Mouse (Mus musculus) kidney, embryonic 14.5 days (tissue): Measurements from ENCODE around the gene Lifr. TPM values are rescaled to one million over a fixed set of nuclear protein-coding genes. Genes with fewer than 3 reads are reported as not detected.

Experiments
- ATAC-seq: fragments of 200-750 bp; cut with Nextera tagmentation; 2 replicates; pipeline ENCODE4 v1.8.0; 2017; ENCODE audit warnings: moderate number of reproducible peaks, mild to moderate bottlenecking, moderate TSS enrichment, moderate library complexity; ENCODE audit not compliant: low FRiP score, low TSS enrichment
- H3K27ac ChIP-seq: fragments of 300-500 bp; sonication (generic); 2 replicates; pipeline ENCODE4 v1.5.1; 2014; ENCODE audit warnings: low read depth, mild to moderate bottlenecking, low read length, moderate library complexity, mixed read lengths
- H3K27me3 ChIP-seq: fragments of 300-500 bp; sonication (generic); 2 replicates; pipeline ENCODE4 v1.6.1; 2014; ENCODE audit warnings: mild to moderate bottlenecking, low read length; ENCODE audit not compliant: control insufficient read depth, insufficient read depth
- H3K36me3 ChIP-seq: fragments of 300-500 bp; sonication (generic); 2 replicates; pipeline ENCODE4 v1.6.1; 2014; ENCODE audit warnings: low read length, mixed read lengths; ENCODE audit not compliant: control insufficient read depth, insufficient read depth
- H3K4me1 ChIP-seq: fragments of 300-500 bp; sonication (generic); 2 replicates; pipeline ENCODE4 v1.6.1; 2014; ENCODE audit warnings: low read length, mixed read lengths; ENCODE audit not compliant: control insufficient read depth, insufficient read depth
- H3K4me2 ChIP-seq: fragments of 300-500 bp; sonication (generic); replicated peaks from 2 replicates; pipeline ENCODE4 v1.6.1; 2014; ENCODE audit warnings: low read depth, mild to moderate bottlenecking, low read length
- H3K4me3 ChIP-seq: fragments of 300-500 bp; sonication (generic); 2 replicates; pipeline ENCODE4 v1.5.1; 2014; ENCODE audit warnings: mild to moderate bottlenecking, low read length
- H3K9ac ChIP-seq: fragments of 300-500 bp; sonication (generic); 2 replicates; pipeline ENCODE4 v1.6.1; 2014; ENCODE audit warnings: low read depth, mild to moderate bottlenecking, low read length, moderate library complexity
- H3K9me3 ChIP-seq: fragments of 300-500 bp; sonication (generic); 2 replicates; pipeline ENCODE4 v1.6.1; 2016; ENCODE audit warnings: low read length; ENCODE audit not compliant: control insufficient read depth
- WGBS: fragments of 180-500 bp; shearing (Covaris S2); extraction: QIAGEN DNeasy Blood & Tissue Kit; methylation state at CpG from one replicate; pipeline ENCODE4 v1.1.7; 2014; 5-methylcytosine and 5-hydroxymethylcytosine counted together
- polyA plus RNA-seq: library from polyadenylated mRNA; unstranded; fragments of >200 nt; fragmentation: Nextera tagmentation; extraction: Ambion mirVana; gene quantifications from 2 replicates; pipeline ENCODE4 v1.2.1, GENCODE M21; 2014

The Lifr gene
- polyA plus RNA-seq, 1 experiment from 2014 or later = 33.5 TPM

GRCm38 (mm10) chr15:7194147-7194720 is 103.8 kb downstream of the Lifr start:
- no peak overlapping the region for H3K4me2 ChIP-seq

GRCm38 (mm10) chr15:7194748-7195221 is 104.4 kb downstream of the Lifr start:
- ATAC-seq = no peak
- no peaks in the 10 kb centered on the region for H3K9me3 ChIP-seq
- peaks cover 6% of the 10 kb centered on the region; the same call in 1 of the 2 replicates for H3K36me3 ChIP-seq
- H3K27me3 ChIP-seq = no peaks in the 10 kb centered on the region
- H3K9ac ChIP-seq = no peak overlapping the region
- no peaks in the 10 kb centered on the region for H3K4me1 ChIP-seq
- H3K4me2 ChIP-seq = no peak overlapping the region
- H3K4me3 ChIP-seq = no peak overlapping the region
- no peak overlapping the region for H3K27ac ChIP-seq
- 77% methylated on average over 6 of the region's 6 CpGs for whole genome bisulfite sequencing

More at GRCm38 (mm10) chr15:7194147-7194720, 103.8 kb downstream of the Lifr start:
- peaks cover 11% of the 10 kb centered on the region; the same call in 1 of the 2 replicates for H3K36me3 ChIP-seq
- H3K4me1 ChIP-seq = no peaks in the 10 kb centered on the region
- ATAC-seq = no peak
- H3K27ac ChIP-seq = no peak overlapping the region
- H3K4me3 ChIP-seq = no peak overlapping the region
- H3K9ac ChIP-seq = no peak overlapping the region
- WGBS = 41% methylated on average over 13 of the region's 13 CpGs
- H3K9me3 ChIP-seq = no peaks in the 10 kb centered on the region
- H3K27me3 ChIP-seq = no peaks in the 10 kb centered on the region

GRCm38 (mm10) chr15:7197652-7198445 is 107.4 kb downstream of the Lifr start:
- Histone ChIP-seq H3K36me3 (no peaks in the 10 kb centered on the region), H3K4me3 (no peak overlapping the region), H3K4me2 (no peak overlapping the region), H3K4me1 (peaks cover 10% of the 10 kb centered on the region; the same call in 1 of the 2 replicates), H3K27me3 (no peaks in the 10 kb centered on the region), H3K9ac (no peak overlapping the region), H3K9me3 (no peaks in the 10 kb centered on the region), H3K27ac (no peak overlapping the region)
- 79% methylated on average over 3 of the region's 3 CpGs for WGBS
- no peak for ATAC-seq

GRCm38 (mm10) chr15:7198816-7199215 is 108.4 kb downstream of the Lifr start:
- Histone ChIP-seq H3K27me3 (no peaks in the 10 kb centered on the region), H3K9me3 (no peaks in the 10 kb centered on the region), H3K4me2 (no peak overlapping the region), H3K36me3 (no peaks in the 10 kb centered on the region), H3K27ac (no peak overlapping the region), H3K4me3 (no peak overlapping the region), H3K4me1 (peaks cover 17% of the 10 kb centered on the region; the same call in 1 of the 2 replicates), H3K9ac (no peak overlapping the region)
- 0 out of 2 replicates have a peak, but pooled peaks have one; percentile 32 for ATAC-seq
- whole genome bisulfite sequencing = 53% methylated on average over 2 of the region's 2 CpGs

- Histone ChIP-seq H3K9ac (no peak overlapping the region), H3K27me3 (no peaks in the 10 kb centered on the region), H3K36me3 (no peaks in the 10 kb centered on the region), H3K9me3 (no peaks in the 10 kb centered on the region), H3K4me1 (peaks cover 24% of the 10 kb centered on the region; the same call in 1 of the 2 replicates), H3K4me2 (no peak overlapping the region), H3K4me3 (no peak overlapping the region), H3K27ac (no peak overlapping the region)
- WGBS = 69% methylated on average over 6 of the region's 6 CpGs
- ATAC-seq = no peak
Measured at GRCm38 (mm10) chr15:7200286-7200685, 109.9 kb downstream of the Lifr start.

GRCm38 (mm10) chr15:7201421-7202380 is 111.3 kb downstream of the Lifr start:
- H3K27me3 ChIP-seq = no peaks in the 10 kb centered on the region
- no peak overlapping the region for H3K9ac ChIP-seq
- peaks cover 24% of the 10 kb centered on the region; the same call in 1 of the 2 replicates for H3K4me1 ChIP-seq
- no peak overlapping the region for H3K4me3 ChIP-seq
- H3K4me2 ChIP-seq = no peak overlapping the region
- H3K36me3 ChIP-seq = no peaks in the 10 kb centered on the region
- no peaks in the 10 kb centered on the region for H3K9me3 ChIP-seq
- ATAC-seq = no peak
- 63% methylated on average over 9 of the region's 9 CpGs for WGBS
- no peak overlapping the region for H3K27ac ChIP-seq

- no peak overlapping the region for H3K27ac ChIP-seq
- H3K4me3 ChIP-seq = no peak overlapping the region
- WGBS = 93% methylated on average over 5 of the region's 5 CpGs
- no peaks in the 10 kb centered on the region for H3K27me3 ChIP-seq
- H3K4me2 ChIP-seq = no peak overlapping the region
- no peak for ATAC-seq
- H3K9ac ChIP-seq = no peak overlapping the region
- H3K9me3 ChIP-seq = no peaks in the 10 kb centered on the region
- H3K36me3 ChIP-seq = no peaks in the 10 kb centered on the region
- peaks cover 24% of the 10 kb centered on the region; the same call in 1 of the 2 replicates for H3K4me1 ChIP-seq
Measured at GRCm38 (mm10) chr15:7202981-7203380, 112.6 kb downstream of the Lifr start.

GRCm38 (mm10) chr15:7203606-7204330 is 113.4 kb downstream of the Lifr start:
- H3K4me3 ChIP-seq = no peak overlapping the region
- no peak overlapping the region for H3K4me2 ChIP-seq
- H3K9ac ChIP-seq = no peak overlapping the region
- 36% methylated on average over 8 of the region's 9 CpGs for WGBS
- ATAC-seq = peak; percentile 61
- no peaks in the 10 kb centered on the region for H3K9me3 ChIP-seq
- H3K4me1 ChIP-seq = peaks cover 24% of the 10 kb centered on the region; the same call in 1 of the 2 replicates
- H3K27me3 ChIP-seq = no peaks in the 10 kb centered on the region
- peak overlapping the region; percentile 42; the same call in 1 of the 2 replicates for H3K27ac ChIP-seq
- no peaks in the 10 kb centered on the region for H3K36me3 ChIP-seq
